Mouse (Mus musculus) gastrocnemius, postnatal 4 days (tissue): Measurements from ENCODE around the gene Dcdc2b. TPM values are rescaled to one million over a fixed set of nuclear protein-coding genes. Genes with fewer than 3 reads are reported as not detected.

Experiments used
- DNase-seq, 2 experiments: peaks; one replicate each; pipeline ENCODE4 v3.0.0; 2021 to 2022; ENCODE audit warnings: low spot score in 2 of 2, mixed read lengths in 2 of 2
- total RNA-seq, 2 experiments: library from RNA; stranded (reverse); gene quantifications; 2 replicates each; pipeline ENCODE4 v1.2.3; 2021

Dcdc2b gene
- total RNA-seq, 2 experiments from 2014 or later = 1.6 to 2.7 TPM

DNA sequence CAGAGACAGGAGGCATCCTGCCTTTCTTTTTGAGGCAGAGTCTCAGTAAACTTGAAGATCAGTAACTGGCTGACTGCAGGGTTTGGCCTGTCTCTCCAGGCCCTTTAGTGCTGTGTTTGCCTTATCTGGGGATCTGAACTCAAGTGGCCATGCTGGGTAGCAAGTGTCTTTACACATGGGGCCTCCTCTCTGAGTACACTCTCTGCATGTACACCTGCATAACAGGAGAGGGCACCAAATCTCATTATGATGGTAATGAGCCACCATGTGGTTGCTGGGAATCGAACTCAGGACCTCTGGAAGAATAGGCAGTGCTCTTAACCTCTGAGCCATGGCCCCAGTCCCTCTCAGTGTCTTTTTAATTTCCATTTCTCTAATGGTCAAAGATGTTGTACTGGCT lies 31.8 kb downstream of the Dcdc2b start:
- no peak for DNase-seq

DNA sequence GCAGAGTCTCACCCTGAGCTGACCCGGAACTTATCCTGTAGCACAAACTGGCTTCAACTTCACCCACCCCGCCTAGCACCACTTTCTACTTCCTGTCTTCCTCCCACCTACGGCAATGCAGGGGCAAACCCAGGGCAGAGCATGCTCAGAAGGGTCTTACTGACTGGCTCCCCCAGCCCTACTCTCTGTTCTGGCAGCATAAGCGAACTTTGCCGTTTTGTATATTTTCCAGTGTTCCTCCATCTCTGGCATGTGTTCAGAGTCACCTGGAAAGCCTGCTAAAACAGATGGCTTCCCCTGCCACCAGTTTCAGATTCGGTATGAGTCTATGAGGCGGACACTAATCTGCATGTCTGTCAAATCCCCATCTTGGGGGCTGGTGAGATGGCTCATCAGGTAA lies 33.7 kb downstream of the Dcdc2b start:
- DNase-seq = no peak

DNA sequence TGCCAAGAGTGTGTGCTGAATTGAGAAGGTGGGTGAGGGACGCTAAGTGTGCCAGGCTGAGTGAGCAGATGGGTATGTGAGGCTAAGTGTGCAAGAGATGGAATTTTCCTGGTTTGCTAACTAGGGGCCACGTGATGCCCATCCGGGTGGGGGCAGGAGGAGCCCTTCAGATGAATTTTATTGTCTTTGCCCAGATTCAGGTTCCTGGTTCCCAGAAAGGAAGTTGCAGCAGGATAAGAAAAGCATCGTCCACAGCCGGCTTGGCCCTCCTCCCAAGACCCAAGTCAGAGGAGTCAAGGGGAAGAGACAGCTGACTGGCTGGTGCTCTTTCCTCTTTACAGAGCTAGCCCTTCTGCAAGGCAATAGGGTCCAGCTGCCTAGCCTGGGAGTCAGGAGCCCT lies 35.6 kb downstream of the Dcdc2b start, which contains the start of gene Fam167b:
Gene Fam167b, minus strand, starts transcription at position 84 of the 400 bp plus-strand sequence.
- DNase-seq = no peak

DNA sequence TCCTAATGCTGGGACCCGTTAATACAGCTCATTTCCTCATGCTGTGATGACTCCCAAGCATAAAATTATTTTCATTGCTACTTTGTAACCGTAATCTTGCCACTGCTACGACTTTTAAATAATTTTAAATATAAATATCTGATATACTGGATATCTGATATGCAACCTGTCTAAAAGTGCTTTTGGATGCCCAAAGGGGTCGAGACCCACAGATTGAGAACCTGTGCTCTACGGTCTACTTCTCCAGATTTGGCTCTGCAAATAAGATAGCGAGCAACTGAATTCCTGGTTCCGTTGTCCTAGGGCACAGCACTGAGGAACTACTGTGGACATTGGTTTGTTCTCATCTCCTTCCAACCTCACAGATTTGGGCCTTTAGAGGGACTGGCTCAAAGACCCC lies 36.4 kb downstream of the Dcdc2b start:
- DNase-seq = no peak

DNA sequence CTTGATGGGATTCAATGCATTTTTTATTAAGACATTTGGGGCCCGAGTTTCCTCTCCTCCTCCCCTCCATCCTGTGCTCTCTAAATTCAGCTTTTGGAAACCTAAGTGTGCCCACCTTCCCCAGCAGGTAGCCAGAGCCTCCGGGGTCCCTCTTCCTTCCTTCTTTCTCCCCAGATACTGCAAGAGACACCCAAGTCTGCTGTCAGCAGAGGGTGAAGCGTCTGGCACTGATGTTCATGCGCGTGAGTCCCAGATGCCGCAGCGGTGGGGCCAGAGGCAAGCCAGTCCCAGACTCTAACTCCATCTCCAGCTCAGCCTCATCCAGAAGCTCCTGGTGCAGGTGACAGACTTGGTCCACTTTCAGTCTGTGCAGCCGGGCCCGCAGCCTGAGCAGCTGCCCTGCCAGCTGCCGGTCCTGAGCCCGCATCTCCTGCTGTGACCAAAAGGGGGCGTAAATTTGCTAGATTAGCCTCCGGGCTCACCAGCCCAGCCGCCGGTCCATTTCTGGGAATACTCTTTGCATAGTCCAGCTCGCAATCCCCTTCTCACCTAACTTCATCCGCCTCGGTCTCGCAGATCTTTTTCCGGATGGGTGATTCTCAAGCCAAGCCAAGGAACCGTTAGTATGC lies 37.1 kb downstream of the Dcdc2b start:
- DNase-seq = peak in 1 of 2 experiments; percentile 69

DNA sequence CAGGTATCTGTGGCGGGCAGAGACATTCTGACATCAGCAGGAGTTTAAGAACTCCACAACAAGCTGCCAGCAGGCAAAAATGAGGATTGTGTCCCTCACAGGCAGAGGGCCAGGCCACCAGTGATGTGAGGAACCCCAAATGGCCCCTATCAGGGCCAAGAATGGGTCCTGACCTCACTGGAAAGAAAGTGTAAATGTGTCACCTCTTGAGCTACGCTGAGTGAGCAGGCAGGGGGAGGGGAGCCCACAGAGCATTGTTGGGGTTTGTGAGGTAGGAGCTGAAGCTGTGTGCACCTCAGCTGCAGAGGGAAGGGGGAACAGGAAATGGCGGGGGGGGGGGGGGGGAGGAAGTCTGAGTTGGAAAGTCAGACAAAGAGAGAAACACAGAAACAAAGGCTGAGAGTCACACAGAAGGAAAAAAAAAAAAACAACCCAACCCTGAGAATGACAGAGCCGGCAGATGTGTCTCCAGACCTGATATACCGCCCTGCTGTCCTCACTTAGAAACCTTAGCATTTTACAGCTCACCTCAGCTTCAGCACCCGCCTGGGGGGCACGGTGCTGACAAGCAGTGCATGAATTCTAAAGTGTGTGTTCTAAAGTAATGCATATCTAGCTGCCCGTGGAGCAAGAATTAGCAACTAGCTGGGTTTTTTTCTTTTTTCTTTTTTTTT lies 38.7 kb downstream of the Dcdc2b start:
- DNase-seq = no peak

DNA sequence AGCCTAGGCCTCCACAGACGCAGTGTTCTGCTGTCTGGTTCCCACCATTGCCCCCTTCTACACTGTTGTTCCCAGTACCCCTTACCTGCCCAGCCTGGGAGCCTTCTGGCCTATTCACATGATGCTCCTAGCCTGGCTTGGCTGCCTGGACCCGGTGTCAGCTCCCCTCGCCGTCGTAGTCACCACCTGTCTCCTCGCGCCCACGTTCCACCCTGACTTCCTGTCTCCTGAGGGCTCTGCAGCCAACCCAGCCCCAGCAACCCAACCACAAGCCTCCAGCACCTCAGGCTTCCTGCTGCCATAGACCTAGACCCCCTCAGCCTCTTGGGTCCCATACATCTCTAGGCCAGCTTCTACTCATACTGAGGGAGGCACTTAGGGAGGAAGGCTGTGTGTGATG lies 40.6 kb downstream of the Dcdc2b start, which contains the start of gene Lck:
Gene Lck, minus strand, starts transcription at position 212 of the 400 bp plus-strand sequence.
- no peak for DNase-seq

DNA sequence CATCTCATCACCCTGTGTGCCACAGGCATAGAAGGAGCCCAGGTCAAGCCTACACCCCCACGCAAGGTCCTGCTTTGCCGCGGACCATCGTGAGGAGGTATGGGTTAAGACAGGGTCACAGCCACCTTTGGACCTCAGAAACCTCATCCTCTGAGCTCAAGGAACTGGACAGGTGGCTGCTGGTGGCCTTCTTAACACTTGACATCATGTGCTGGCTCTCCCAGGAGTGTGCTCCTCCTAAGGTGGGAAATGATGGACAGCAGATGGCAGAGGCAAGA lies 41.0 kb downstream of the Dcdc2b start:
- no peak for DNase-seq

DNA sequence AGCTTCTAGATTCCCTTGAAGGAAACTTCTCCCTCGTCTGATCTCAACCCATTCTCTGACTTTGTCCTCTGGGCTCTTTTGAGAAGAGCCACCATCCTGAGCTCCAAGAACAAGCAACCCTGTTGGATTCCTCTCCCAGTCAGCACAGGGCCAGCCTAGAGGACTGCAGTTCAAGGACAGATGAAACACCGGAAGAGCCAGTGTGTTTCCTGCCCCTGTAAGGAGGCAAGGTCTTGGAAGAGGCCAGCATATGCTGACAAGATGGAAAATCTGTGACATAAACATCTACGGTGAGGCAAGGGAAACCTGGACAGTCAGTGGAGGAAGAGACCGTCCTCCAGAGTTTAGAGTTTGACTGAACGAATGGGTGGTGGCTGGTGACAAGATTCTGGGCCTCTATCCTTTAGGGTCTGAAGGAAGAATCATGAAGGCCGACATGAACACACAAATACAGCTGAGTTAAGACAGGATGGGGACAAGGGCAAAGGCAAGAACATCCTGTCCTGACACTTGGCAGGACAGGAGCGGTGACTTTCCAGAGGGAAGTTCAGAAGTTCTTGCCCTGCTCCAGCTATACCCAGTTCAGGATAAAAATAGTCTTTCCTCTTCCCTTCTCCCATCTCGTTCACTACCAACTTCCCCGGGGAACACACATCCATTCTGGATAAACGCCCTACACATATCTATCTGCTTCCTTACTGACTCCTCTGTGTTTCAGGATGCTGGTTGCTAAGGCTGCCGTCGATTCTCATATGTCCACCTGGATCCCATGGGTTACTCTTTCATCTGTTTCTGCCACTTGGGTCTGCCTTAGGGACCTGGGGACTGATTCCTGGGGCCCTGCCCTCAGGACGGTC lies 41.6 kb downstream of the Dcdc2b start:
- no peak for DNase-seq

DNA sequence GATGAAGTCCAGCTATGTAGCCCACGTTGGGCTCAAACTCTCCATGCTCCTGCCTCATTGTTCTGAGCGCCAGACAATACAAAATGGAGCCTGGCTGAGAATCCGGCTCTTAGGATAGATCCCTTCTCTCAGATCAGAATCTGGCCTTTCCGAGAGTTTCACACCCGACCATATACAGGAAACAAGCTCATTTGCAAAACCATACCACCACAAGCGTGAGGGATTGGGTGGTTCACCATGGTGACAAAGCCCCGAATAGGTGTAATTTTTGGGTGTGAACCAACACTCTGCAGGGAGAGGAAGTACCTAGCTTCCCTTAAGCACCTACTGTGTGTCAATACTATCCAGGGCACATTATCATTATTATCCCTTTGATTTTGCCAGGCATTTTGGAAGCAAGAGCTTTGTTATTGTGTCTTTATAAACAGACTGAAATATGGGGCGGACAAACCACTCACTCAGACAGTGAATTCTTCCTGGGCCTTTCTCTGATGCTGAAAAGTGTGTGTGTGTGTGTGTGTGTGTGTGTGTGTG lies 42.4 kb downstream of the Dcdc2b start:
- no peak for DNase-seq

DNA sequence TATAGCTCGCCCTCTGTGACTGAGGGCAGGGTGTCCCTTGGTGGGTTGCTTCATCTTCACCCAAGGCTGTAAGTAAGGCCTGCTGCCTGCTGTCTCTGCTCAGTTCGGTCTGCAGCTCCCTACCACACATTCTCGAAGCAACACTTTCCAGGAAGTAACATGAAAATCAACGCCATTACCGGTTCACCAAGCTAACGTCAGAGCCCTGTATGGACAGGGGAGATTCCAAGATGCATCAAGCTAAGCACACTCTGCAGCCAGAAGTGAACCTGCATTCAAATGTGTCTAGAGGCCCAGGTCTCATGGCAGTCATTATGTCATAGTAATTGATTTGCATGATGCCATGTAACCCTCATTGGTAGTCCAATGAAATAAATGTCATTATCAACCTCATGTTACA lies 44.0 kb downstream of the Dcdc2b start:
- no peak for DNase-seq

DNA sequence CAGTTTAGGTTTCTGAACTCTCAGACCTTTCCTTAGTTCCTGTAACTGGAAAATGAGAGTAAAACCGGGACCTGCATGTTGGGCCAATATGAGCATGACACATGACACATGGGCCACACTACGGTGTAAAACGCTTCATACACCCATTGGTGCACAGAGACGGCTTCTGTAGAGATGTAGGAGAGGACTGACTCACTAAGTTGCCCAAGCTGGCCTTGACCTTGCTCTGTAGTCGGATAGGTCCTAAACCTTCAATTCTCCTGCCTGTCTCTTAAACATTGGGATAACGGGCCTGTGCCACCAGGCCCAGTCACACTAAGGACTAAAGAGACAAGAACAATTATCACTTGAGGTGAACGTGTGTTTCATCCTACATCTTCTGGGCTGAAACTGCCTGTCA lies 45.7 kb downstream of the Dcdc2b start:
- no peak for DNase-seq

DNA sequence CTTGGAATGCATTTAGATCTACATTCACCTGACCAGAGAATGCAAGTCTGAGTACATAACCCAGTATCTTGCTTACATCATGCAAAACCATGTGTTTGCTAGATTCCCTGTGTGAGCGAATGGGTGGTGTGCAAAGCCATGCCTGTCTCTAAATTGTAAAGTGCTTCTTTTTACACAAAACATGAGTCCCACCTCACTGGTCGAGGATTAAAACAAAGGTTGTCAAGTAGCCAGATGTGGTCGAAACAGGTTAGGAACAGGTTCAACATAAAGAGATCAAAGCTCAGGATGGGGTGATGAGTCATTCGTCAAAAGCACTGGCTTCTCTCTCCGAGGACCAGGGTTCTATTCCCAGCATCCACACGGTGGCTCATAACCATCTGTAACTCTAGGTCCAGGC lies 48.9 kb downstream of the Dcdc2b start:
- DNase-seq = no peak

DNA sequence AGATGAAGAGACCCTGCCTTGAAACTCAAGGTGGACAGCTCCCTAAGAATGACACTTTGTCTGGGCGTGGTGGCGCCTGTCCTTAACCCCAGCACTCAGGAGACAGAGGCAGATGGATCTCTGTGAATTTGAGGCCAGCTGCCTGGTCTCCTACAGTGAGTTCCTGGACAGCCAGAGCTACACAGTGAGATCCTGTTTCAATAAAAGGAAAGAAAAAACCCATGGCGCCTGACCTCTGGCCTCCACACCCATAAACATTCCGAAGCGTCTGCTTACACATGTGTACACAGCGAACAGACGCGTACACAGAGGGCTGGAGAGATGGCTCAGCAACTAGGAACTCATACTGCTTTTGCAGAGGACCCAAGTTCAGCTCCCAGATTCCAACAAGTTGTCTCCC lies 50.3 kb downstream of the Dcdc2b start:
- no peak for DNase-seq

DNA sequence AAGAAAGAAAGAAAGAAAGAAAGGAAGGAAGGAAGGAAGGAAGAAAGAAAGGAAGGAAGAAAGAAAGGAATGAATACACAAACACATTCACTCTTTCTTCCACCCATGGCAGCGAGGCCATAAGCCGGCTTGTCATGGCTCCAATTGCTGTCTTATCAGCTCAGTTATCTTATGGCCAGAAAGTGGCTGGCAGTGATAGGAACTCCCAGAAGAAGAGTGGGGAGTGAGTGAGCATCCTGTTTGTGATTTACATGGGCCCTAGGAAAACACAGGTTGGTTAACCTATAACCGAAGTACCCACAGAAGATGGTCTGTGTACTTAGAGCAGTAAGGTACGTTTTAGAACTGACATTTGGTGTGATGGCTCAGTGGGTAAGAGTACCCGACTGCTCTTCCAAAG lies 52.9 kb downstream of the Dcdc2b start:
- no peak for DNase-seq

Other genes with a start within 250 kb of the Dcdc2b start
- gene Zbtb8a, start 236.1 kb downstream of the Dcdc2b start, total RNA-seq = 1 to 10 TPM; 6.7 to 7.5 TPM
- not detected for gene Zbtb8b, start 173.4 kb downstream of the Dcdc2b start, total RNA-seq
- 10 to 100 TPM; 32.2 to 35.2 TPM for gene Bsdc1, start 152.7 kb downstream of the Dcdc2b start, total RNA-seq
- gene Tssk3, start 123.2 kb downstream of the Dcdc2b start, total RNA-seq = not detected
- not detected for gene Fam229a, start 123.1 kb downstream of the Dcdc2b start, total RNA-seq
- 10 to 100 TPM; 63.2 to 63.9 TPM for gene Marcksl1, start 100.7 kb downstream of the Dcdc2b start, total RNA-seq
- gene Hdac1, start 71.5 kb downstream of the Dcdc2b start, total RNA-seq = 10 to 100 TPM; 39.5 to 42.1 TPM
- gene Lck, start 40.6 kb downstream of the Dcdc2b start, total RNA-seq = 1 to 10 TPM in 1 of 2 experiments, under 1 TPM in 1; 0.34 to 2.0 TPM
- 1 to 10 TPM; 1.2 to 1.3 TPM for gene Fam167b, start 35.7 kb downstream of the Dcdc2b start, total RNA-seq
- 100 to 1,000 TPM; 167 to 176 TPM for gene Eif3i, start 13.6 kb downstream of the Dcdc2b start, total RNA-seq
- 10 to 100 TPM; 65.2 to 68.4 TPM for gene Tmem234, start 13.6 kb downstream of the Dcdc2b start, total RNA-seq
- 10 to 100 TPM; 13.2 to 13.6 TPM for gene Iqcc, start 4.8 kb upstream of the Dcdc2b start, total RNA-seq
- gene Ccdc28b, start 9.7 kb upstream of the Dcdc2b start, total RNA-seq = 10 to 100 TPM; 44.7 to 51.2 TPM
- 10 to 100 TPM; 53.7 to 56.0 TPM for gene Txlna, start 26.8 kb upstream of the Dcdc2b start, total RNA-seq
- 10 to 100 TPM; 54.4 to 63.4 TPM for gene Kpna6, start 58.5 kb upstream of the Dcdc2b start, total RNA-seq
- gene Tmem39b, start 82.6 kb upstream of the Dcdc2b start, total RNA-seq = 1 to 10 TPM; 7.3 to 7.8 TPM
- gene Khdrbs1, start 128.0 kb upstream of the Dcdc2b start, total RNA-seq = 10 to 100 TPM; 75.8 to 77.4 TPM
- 100 to 1,000 TPM; 406 to 430 TPM for gene Ptp4a2, start 197.0 kb upstream of the Dcdc2b start, total RNA-seq